Mouse (Mus musculus) small intestine, adult 2 months (tissue): ENCODE measurements around the gene Zwilch.

Source experiments
- CTCF ChIP-seq: fragments of 200-500 bp; IDR thresholded peaks from 2 replicates; pipeline ENCODE4 v1.5.1; 2012; ENCODE audit warnings: low read depth, mild to moderate bottlenecking, control low read depth, inconsistent platforms, low read length, moderate library complexity, mixed read lengths; ENCODE audit not compliant: insufficient replicate concordance, insufficient read length; ENCODE audit errors: extremely low read depth
- POLR2A ChIP-seq: fragments of 200-500 bp; IDR thresholded peaks from 2 replicates; pipeline ENCODE4 v1.6.1; 2012; ENCODE audit warnings: low read depth, mild to moderate bottlenecking, control low read depth, inconsistent platforms, low read length, moderate library complexity

DNA sequence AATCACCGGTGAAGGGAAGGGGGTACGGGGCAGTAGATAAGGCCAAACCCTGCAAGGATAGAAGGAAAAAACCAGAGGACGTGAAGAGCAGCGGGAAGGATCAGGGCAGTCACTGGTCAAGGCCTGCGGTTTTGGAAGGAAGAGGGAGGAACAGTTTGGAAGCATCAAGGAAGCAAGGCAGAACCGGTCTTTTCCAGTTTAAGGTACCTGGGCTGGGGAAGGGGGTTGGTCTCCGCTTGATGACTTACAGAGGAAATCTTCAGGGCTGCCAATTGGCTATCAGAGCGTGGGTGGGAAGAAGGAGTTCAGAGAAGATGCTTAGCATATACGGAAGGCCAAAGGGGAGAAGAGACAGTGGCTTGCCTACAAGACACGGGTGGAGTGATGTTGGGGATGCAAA, 50.3 kb downstream of the Zwilch start:
- no peak for TF ChIP-seq CTCF
- no peak for TF ChIP-seq POLR2A
